Mouse (Mus musculus) common myeloid progenitor, adult 5-6 weeks (primary cell): ENCODE results near the gene Gm28043. TPM values are rescaled to one million over a fixed set of nuclear protein-coding genes. Genes with fewer than 3 reads are reported as not detected.

ENCODE experiments used
- ATAC-seq: replicated peaks from 2 replicates; pipeline ENCODE4 v1.8.0; 2016; ENCODE audit warnings: low read depth, mild to moderate bottlenecking, moderate TSS enrichment, inconsistent platforms; ENCODE audit not compliant: poor library complexity, severe bottlenecking
- total RNA-seq: library from RNA; stranded (forward); fragments of 200-1000, 187-1606 nt; gene quantifications from 2 replicates; pipeline ENCODE4 v1.2.3, GENCODE M21; 2017

The Gm28043 gene
- total RNA-seq, 1 experiment from 2014 or later: 3.7 TPM

- ATAC-seq: no peak
These were observed 121.9 kb downstream of the Gm28043 start for GRCm38 (mm10) chr17:29736448-29737014.

- ATAC-seq: peak; percentile 56; the same call in 1 of the 2 replicates
These were observed 123.5 kb downstream of the Gm28043 start for GRCm38 (mm10) chr17:29737849-29738804.

- ATAC-seq: no peak
These were observed 132.8 kb downstream of the Gm28043 start for GRCm38 (mm10) chr17:29747466-29747865.

Other genes with a start within 250 kb of the Gm28043 start
- gene Pim1, start 124.1 kb upstream of the Gm28043 start, total RNA-seq: 205 and 249 TPM in 2 replicates
- gene Gm17657, start 65.2 kb upstream of the Gm28043 start, total RNA-seq: not detected in 2 replicates
- gene Tbc1d22b, start 65.1 kb upstream of the Gm28043 start, total RNA-seq: 7.0 and 9.6 TPM in 2 replicates
- gene Tmem217, start 62.5 kb upstream of the Gm28043 start, total RNA-seq: 0.05 TPM in 1 of 2 replicates, not detected in the other
- gene Rnf8, start 86 bp upstream of the Gm28043 start, total RNA-seq: 54.3 and 60.8 TPM in 2 replicates
- gene Cmtr1, start 45.7 kb downstream of the Gm28043 start, total RNA-seq: 150 and 172 TPM in 2 replicates
- gene Ccdc167, start 102.2 kb downstream of the Gm28043 start, total RNA-seq: 12.8 and 30.5 TPM in 2 replicates